Mouse (Mus musculus): ENCODE results near the gene Olfr972. TPM values are rescaled to one million over a fixed set of nuclear protein-coding genes. Genes with fewer than 3 reads are reported as not detected.

The Olfr972 gene
- polyA plus RNA-seq, 1 experiment from 2014 or later = not detected

Other genes with a start within 250 kb of the Olfr972 start
- not detected in 2 replicates for gene Olfr960, start 245.0 kb upstream of the Olfr972 start, polyA plus RNA-seq (2014; fragmentation: Nextera tagmentation; extraction: Ambion mirVana)
- not detected in 2 replicates for gene Olfr961, start 221.3 kb upstream of the Olfr972 start, polyA plus RNA-seq (2014; fragmentation: Nextera tagmentation; extraction: Ambion mirVana)
- gene Olfr963, start 199.2 kb upstream of the Olfr972 start, polyA plus RNA-seq (2014; fragmentation: Nextera tagmentation; extraction: Ambion mirVana) = not detected in 2 replicates
- not detected in 2 replicates for gene Olfr149, start 159.3 kb upstream of the Olfr972 start, polyA plus RNA-seq (2014; fragmentation: Nextera tagmentation; extraction: Ambion mirVana)
- not detected in 2 replicates for gene Olfr965, start 155.1 kb upstream of the Olfr972 start, polyA plus RNA-seq (2014; fragmentation: Nextera tagmentation; extraction: Ambion mirVana)
- gene Olfr150, start 135.4 kb upstream of the Olfr972 start, polyA plus RNA-seq (2014; fragmentation: Nextera tagmentation; extraction: Ambion mirVana) = not detected in 2 replicates
- gene Olfr967, start 120.2 kb upstream of the Olfr972 start, polyA plus RNA-seq (2014; fragmentation: Nextera tagmentation; extraction: Ambion mirVana) = not detected in 2 replicates
- gene Olfr968, start 83.2 kb upstream of the Olfr972 start, polyA plus RNA-seq (2014; fragmentation: Nextera tagmentation; extraction: Ambion mirVana) = not detected in 2 replicates
- not detected in 2 replicates for gene Olfr969, start 75.5 kb upstream of the Olfr972 start, polyA plus RNA-seq (2014; fragmentation: Nextera tagmentation; extraction: Ambion mirVana)
- gene Olfr970, start 57.6 kb upstream of the Olfr972 start, polyA plus RNA-seq (2014; fragmentation: Nextera tagmentation; extraction: Ambion mirVana) = not detected in 2 replicates
- gene Olfr971, start 29.5 kb upstream of the Olfr972 start, polyA plus RNA-seq (2014; fragmentation: Nextera tagmentation; extraction: Ambion mirVana) = not detected in 2 replicates
- gene Olfr229, start 40.9 kb downstream of the Olfr972 start, polyA plus RNA-seq (2014; fragmentation: Nextera tagmentation; extraction: Ambion mirVana) = not detected in 2 replicates
- not detected in 2 replicates for gene Olfr974, start 71.1 kb downstream of the Olfr972 start, polyA plus RNA-seq (2014; fragmentation: Nextera tagmentation; extraction: Ambion mirVana)
- gene Olfr975, start 85.6 kb downstream of the Olfr972 start, polyA plus RNA-seq (2014; fragmentation: Nextera tagmentation; extraction: Ambion mirVana) = not detected in 2 replicates
- not detected in 2 replicates for gene Olfr976, start 94.7 kb downstream of the Olfr972 start, polyA plus RNA-seq (2014; fragmentation: Nextera tagmentation; extraction: Ambion mirVana)
- not detected in 2 replicates for gene Olfr978, start 125.7 kb downstream of the Olfr972 start, polyA plus RNA-seq (2014; fragmentation: Nextera tagmentation; extraction: Ambion mirVana)
- gene Olfr979, start 137.0 kb downstream of the Olfr972 start, polyA plus RNA-seq (2014; fragmentation: Nextera tagmentation; extraction: Ambion mirVana) = not detected in 2 replicates
- gene Olfr980, start 143.2 kb downstream of the Olfr972 start, polyA plus RNA-seq (2014; fragmentation: Nextera tagmentation; extraction: Ambion mirVana) = not detected in 2 replicates
- not detected in 2 replicates for gene Olfr981, start 155.0 kb downstream of the Olfr972 start, polyA plus RNA-seq (2014; fragmentation: Nextera tagmentation; extraction: Ambion mirVana)
- gene Olfr982, start 207.4 kb downstream of the Olfr972 start, polyA plus RNA-seq (2014; fragmentation: Nextera tagmentation; extraction: Ambion mirVana) = not detected in 2 replicates
- gene Olfr983, start 227.2 kb downstream of the Olfr972 start, polyA plus RNA-seq (2014; fragmentation: Nextera tagmentation; extraction: Ambion mirVana) = not detected in 2 replicates
- gene Olfr984, start 247.8 kb downstream of the Olfr972 start, polyA plus RNA-seq (2014; fragmentation: Nextera tagmentation; extraction: Ambion mirVana) = not detected in 2 replicates

Measured in neural tube, embryonic 11.5 days (tissue).